Mouse (Mus musculus): Measurements from ENCODE around the gene Spock1. TPM values are rescaled to one million over a fixed set of nuclear protein-coding genes. Genes with fewer than 3 reads are reported as not detected.

Gene Spock1
- total RNA-seq, 1 experiment, result 0.40 TPM

DNA sequence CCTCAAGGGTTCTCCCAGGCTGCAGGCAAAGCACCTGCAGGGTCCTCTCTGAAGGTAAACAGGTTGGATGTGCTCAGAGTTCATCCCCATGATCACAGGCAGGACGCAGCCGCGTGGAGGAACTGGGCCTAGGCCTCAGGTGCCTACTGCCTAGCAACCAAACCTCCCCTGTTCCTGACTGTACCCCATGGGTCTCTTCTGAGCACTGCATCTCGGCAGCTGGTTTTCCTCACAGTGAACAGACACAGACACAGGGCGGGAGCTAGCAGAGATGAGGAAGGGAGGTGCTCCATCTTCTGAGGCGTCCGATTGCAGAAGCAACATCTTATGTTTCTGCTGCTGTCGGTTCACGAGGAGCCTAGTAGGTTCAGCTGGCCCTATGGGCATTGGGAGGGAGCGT, 30.4 kb downstream of the Spock1 start:
- Histone ChIP-seq H3K4me1 (ENCODE audit: control insufficient read depth in 2 of 2, insufficient read depth in 2 of 2, low read length in 2 of 2, poor library complexity in 1 of 2) (no peaks in the 10 kb centered on the region), H3K27ac (ENCODE audit: insufficient read depth, low read depth, low read length, poor library complexity, severe bottlenecking) (no peak overlapping the region; the same call in 1 of the 2 replicates), H3K9ac (ENCODE audit: insufficient read depth, low read depth, low read length, poor library complexity, severe bottlenecking) (no peak overlapping the region), H3K36me3 (ENCODE audit: control insufficient read depth, insufficient read depth, low read length, poor library complexity, severe bottlenecking) (no peaks in the 10 kb centered on the region), H3K9me3 (ENCODE audit: control insufficient read depth, insufficient read depth, low read depth, low read length) (no peaks in the 10 kb centered on the region), H3K4me3 (ENCODE audit: insufficient read depth in 1 of 2, low read depth in 1 of 2, low read length in 2 of 2, poor library complexity in 1 of 2, severe bottlenecking in 1 of 2) (no peak overlapping the region)
- TF ChIP-seq CHD2 (IDR thresholded peaks at IDR 0.05; ENCODE audit: low read depth, low read length) (no peak), ZC3H11A (IDR thresholded peaks at IDR 0.05; ENCODE audit: borderline replicate concordance, low read depth, low read length) (no peak), MAFK (IDR thresholded peaks at IDR 0.05; ENCODE audit: insufficient read depth, low read depth, low read length) (no peak), HCFC1 (IDR thresholded peaks at IDR 0.05; ENCODE audit: borderline replicate concordance, insufficient read depth, low read length) (no peak), ZNF384 (IDR thresholded peaks at IDR 0.05; ENCODE audit: low read depth, low read length) (no peak)
- no peak for DNase-seq (ENCODE audit: low read depth, low spot score)
- in situ Hi-C loops (cut with MboI; ENCODE audit: low sequenced_read_pairs in 2 of 2, unreplicated experiment in 2 of 2), result no loop called here

DNA sequence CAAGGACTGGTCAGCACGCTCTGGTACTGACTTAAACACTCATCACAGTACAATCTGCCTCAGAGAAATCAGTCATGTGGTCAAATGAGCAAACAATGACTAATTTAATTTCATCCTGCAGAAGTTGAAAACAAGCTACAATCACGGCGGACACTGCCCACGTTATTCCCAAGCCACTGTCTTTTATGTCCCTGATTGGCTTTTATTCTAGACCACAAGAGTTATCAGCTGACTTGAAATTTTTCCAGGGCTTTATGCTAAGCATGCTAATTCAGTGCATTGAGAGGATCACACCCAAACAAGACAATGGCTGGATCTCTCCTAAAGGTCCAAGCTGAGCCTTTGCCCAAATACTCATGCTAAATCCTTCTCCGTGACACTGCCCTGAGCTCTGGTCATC, 31.2 kb downstream of the Spock1 start:
- no peak for DNase-seq (ENCODE audit: low read depth, low spot score)
- in situ Hi-C loops (cut with MboI; ENCODE audit: low sequenced_read_pairs in 2 of 2, unreplicated experiment in 2 of 2), result no loop called here
- Histone ChIP-seq H3K9me3 (ENCODE audit: control insufficient read depth, insufficient read depth, low read depth, low read length) (no peaks in the 10 kb centered on the region), H3K27ac (ENCODE audit: insufficient read depth, low read depth, low read length, poor library complexity, severe bottlenecking) (no peak overlapping the region), H3K4me3 (ENCODE audit: insufficient read depth in 1 of 2, low read depth in 1 of 2, low read length in 2 of 2, poor library complexity in 1 of 2, severe bottlenecking in 1 of 2) (no peak overlapping the region), H3K36me3 (ENCODE audit: control insufficient read depth, insufficient read depth, low read length, poor library complexity, severe bottlenecking) (no peaks in the 10 kb centered on the region), H3K4me1 (ENCODE audit: control insufficient read depth in 2 of 2, insufficient read depth in 2 of 2, low read length in 2 of 2, poor library complexity in 1 of 2) (no peaks in the 10 kb centered on the region), H3K9ac (ENCODE audit: insufficient read depth, low read depth, low read length, poor library complexity, severe bottlenecking) (no peak overlapping the region)
- TF ChIP-seq CHD2 (IDR thresholded peaks at IDR 0.05; ENCODE audit: low read depth, low read length), result no peak
- TF ChIP-seq ZC3H11A (IDR thresholded peaks at IDR 0.05; ENCODE audit: borderline replicate concordance, low read depth, low read length), result no peak
- TF ChIP-seq MAFK (IDR thresholded peaks at IDR 0.05; ENCODE audit: insufficient read depth, low read depth, low read length), result no peak
- no peak for TF ChIP-seq ZNF384 (IDR thresholded peaks at IDR 0.05; ENCODE audit: low read depth, low read length)
- TF ChIP-seq HCFC1 (IDR thresholded peaks at IDR 0.05; ENCODE audit: borderline replicate concordance, insufficient read depth, low read length), result no peak

DNA sequence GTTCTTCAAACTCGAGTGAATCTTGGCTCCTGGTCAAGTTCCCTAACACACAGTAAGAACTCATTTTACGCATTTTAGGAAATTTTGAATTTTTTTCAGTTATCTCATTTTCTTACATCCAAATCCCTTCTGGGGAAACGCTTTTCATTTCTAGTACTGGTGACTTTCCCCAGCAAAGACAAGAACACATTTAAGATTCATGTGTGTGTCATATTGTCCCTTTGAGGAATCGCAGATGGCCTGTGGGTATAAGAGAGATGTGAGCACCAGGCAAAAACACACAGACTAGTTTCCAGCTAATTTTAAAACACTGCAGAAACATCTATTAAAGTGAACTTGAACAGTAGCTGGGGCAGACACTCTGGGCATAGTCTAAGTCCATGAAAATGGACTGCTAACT, 38.1 kb downstream of the Spock1 start:
- in situ Hi-C loops (cut with MboI; ENCODE audit: low sequenced_read_pairs in 2 of 2, unreplicated experiment in 2 of 2), result no loop called here
- no peak for DNase-seq (ENCODE audit: low read depth, low spot score)
- H3K9me3 ChIP-seq (ENCODE audit: control insufficient read depth, insufficient read depth, low read depth, low read length), result no peaks in the 10 kb centered on the region
- no peak overlapping the region for H3K9ac ChIP-seq (ENCODE audit: insufficient read depth, low read depth, low read length, poor library complexity, severe bottlenecking)
- no peak overlapping the region for H3K4me3 ChIP-seq (ENCODE audit: insufficient read depth in 1 of 2, low read depth in 1 of 2, low read length in 2 of 2, poor library complexity in 1 of 2, severe bottlenecking in 1 of 2)
- TF ChIP-seq MAFK (IDR thresholded peaks at IDR 0.05; ENCODE audit: insufficient read depth, low read depth, low read length) (no peak), HCFC1 (IDR thresholded peaks at IDR 0.05; ENCODE audit: borderline replicate concordance, insufficient read depth, low read length) (no peak), ZNF384 (IDR thresholded peaks at IDR 0.05; ENCODE audit: low read depth, low read length) (no peak), ZC3H11A (IDR thresholded peaks at IDR 0.05; ENCODE audit: borderline replicate concordance, low read depth, low read length) (no peak), CHD2 (IDR thresholded peaks at IDR 0.05; ENCODE audit: low read depth, low read length) (no peak)
- H3K4me1 ChIP-seq (ENCODE audit: control insufficient read depth in 2 of 2, insufficient read depth in 2 of 2, low read length in 2 of 2, poor library complexity in 1 of 2), result no peaks in the 10 kb centered on the region
- H3K36me3 ChIP-seq (ENCODE audit: control insufficient read depth, insufficient read depth, low read length, poor library complexity, severe bottlenecking), result no peaks in the 10 kb centered on the region
- H3K27ac ChIP-seq (ENCODE audit: insufficient read depth, low read depth, low read length, poor library complexity, severe bottlenecking), result no peak overlapping the region

DNA sequence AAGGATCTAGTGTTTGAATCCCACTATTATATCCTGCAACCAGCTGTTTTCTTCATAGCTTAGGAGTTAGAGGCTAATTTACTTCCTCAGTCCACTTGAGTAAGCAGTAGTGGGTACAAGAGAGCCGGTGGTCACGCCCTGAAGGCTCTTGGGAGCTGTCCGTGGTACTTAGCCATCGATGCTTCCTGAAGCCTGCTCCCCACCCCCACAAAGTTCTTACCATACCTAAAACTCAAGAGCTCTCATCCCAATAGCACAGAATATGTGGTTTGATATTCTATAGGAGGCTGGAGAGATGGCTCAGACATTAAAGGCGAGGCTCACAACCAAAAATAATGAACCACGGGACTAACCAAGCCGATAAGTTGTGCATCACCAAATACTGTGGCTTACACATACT, 40.5 kb downstream of the Spock1 start:
- no peak overlapping the region for H3K27ac ChIP-seq (ENCODE audit: insufficient read depth, low read depth, low read length, poor library complexity, severe bottlenecking)
- no peak overlapping the region for H3K9ac ChIP-seq (ENCODE audit: insufficient read depth, low read depth, low read length, poor library complexity, severe bottlenecking)
- no peaks in the 10 kb centered on the region for H3K4me1 ChIP-seq (ENCODE audit: control insufficient read depth in 2 of 2, insufficient read depth in 2 of 2, low read length in 2 of 2, poor library complexity in 1 of 2)
- peak; percentile 49 for DNase-seq (ENCODE audit: low read depth, low spot score)
- no peak overlapping the region for H3K4me3 ChIP-seq (ENCODE audit: insufficient read depth in 1 of 2, low read depth in 1 of 2, low read length in 2 of 2, poor library complexity in 1 of 2, severe bottlenecking in 1 of 2)
- TF ChIP-seq HCFC1 (IDR thresholded peaks at IDR 0.05; ENCODE audit: borderline replicate concordance, insufficient read depth, low read length) (no peak), ZC3H11A (IDR thresholded peaks at IDR 0.05; ENCODE audit: borderline replicate concordance, low read depth, low read length) (no peak), CHD2 (IDR thresholded peaks at IDR 0.05; ENCODE audit: low read depth, low read length) (no peak), ZNF384 (IDR thresholded peaks at IDR 0.05; ENCODE audit: low read depth, low read length) (no peak), MAFK (IDR thresholded peaks at IDR 0.05; ENCODE audit: insufficient read depth, low read depth, low read length) (no peak)
- in situ Hi-C loops (cut with MboI; ENCODE audit: low sequenced_read_pairs in 2 of 2, unreplicated experiment in 2 of 2), result no loop called here
- H3K36me3 ChIP-seq (ENCODE audit: control insufficient read depth, insufficient read depth, low read length, poor library complexity, severe bottlenecking), result no peaks in the 10 kb centered on the region
- no peaks in the 10 kb centered on the region for H3K9me3 ChIP-seq (ENCODE audit: control insufficient read depth, insufficient read depth, low read depth, low read length)

DNA sequence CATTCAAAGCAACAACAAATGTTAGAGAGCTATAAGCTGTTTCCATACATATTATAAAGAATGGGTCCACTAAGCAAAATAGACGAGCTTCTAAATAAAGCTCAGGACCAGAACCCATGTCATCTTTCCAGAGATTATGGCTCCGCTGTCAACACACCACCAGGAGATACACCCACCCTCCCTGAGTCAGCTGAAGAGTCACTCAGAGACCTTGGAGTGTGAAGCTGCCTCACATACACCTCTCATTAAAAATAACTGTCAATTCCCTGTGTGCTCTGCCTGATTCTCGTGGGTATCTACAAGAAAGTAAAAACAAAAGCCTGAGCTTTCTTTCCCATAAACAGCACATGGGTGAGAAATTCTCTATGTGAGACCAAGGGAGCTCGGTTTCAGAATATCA, 43.1 kb downstream of the Spock1 start:
- no peak overlapping the region for H3K9ac ChIP-seq (ENCODE audit: insufficient read depth, low read depth, low read length, poor library complexity, severe bottlenecking)
- no peak for DNase-seq (ENCODE audit: low read depth, low spot score)
- H3K27ac ChIP-seq (ENCODE audit: insufficient read depth, low read depth, low read length, poor library complexity, severe bottlenecking), result no peak overlapping the region
- H3K36me3 ChIP-seq (ENCODE audit: control insufficient read depth, insufficient read depth, low read length, poor library complexity, severe bottlenecking), result no peaks in the 10 kb centered on the region
- no peaks in the 10 kb centered on the region for H3K9me3 ChIP-seq (ENCODE audit: control insufficient read depth, insufficient read depth, low read depth, low read length)
- no peaks in the 10 kb centered on the region for H3K4me1 ChIP-seq (ENCODE audit: control insufficient read depth in 2 of 2, insufficient read depth in 2 of 2, low read length in 2 of 2, poor library complexity in 1 of 2)
- no peak for TF ChIP-seq HCFC1 (IDR thresholded peaks at IDR 0.05; ENCODE audit: borderline replicate concordance, insufficient read depth, low read length)
- TF ChIP-seq ZC3H11A (IDR thresholded peaks at IDR 0.05; ENCODE audit: borderline replicate concordance, low read depth, low read length), result no peak
- TF ChIP-seq CHD2 (IDR thresholded peaks at IDR 0.05; ENCODE audit: low read depth, low read length), result no peak
- TF ChIP-seq ZNF384 (IDR thresholded peaks at IDR 0.05; ENCODE audit: low read depth, low read length), result no peak
- TF ChIP-seq MAFK (IDR thresholded peaks at IDR 0.05; ENCODE audit: insufficient read depth, low read depth, low read length), result no peak
- no peak overlapping the region for H3K4me3 ChIP-seq (ENCODE audit: insufficient read depth in 1 of 2, low read depth in 1 of 2, low read length in 2 of 2, poor library complexity in 1 of 2, severe bottlenecking in 1 of 2)
- in situ Hi-C loops (cut with MboI; ENCODE audit: low sequenced_read_pairs in 2 of 2, unreplicated experiment in 2 of 2), result no loop called here

Data from ES-E14 (cell line).